Mouse (Mus musculus) neural tube, embryonic 11.5 days (tissue): ENCODE data around the gene Usp39. TPM values are rescaled to one million over a fixed set of nuclear protein-coding genes. Genes with fewer than 3 reads are reported as not detected.

ENCODE experiments used
- polyA plus RNA-seq: library from polyadenylated mRNA; unstranded; fragments of >200 nt; fragmentation: Nextera tagmentation; extraction: Ambion mirVana; gene quantifications from 2 replicates; pipeline ENCODE4 v1.2.1, GENCODE M21; 2014

Usp39 gene
- polyA plus RNA-seq, 1 experiment from 2014 or later, result 95.7 TPM

Other genes starting within 250 kb of the Usp39 start
- gene St3gal5, start 247.6 kb downstream of the Usp39 start, polyA plus RNA-seq, result 44.6 TPM in 2 replicates
- gene Atoh8, start 109.6 kb downstream of the Usp39 start, polyA plus RNA-seq, result 8.5 and 9.4 TPM in 2 replicates
- not detected in 2 replicates for gene Sftpb, start 40.6 kb downstream of the Usp39 start, polyA plus RNA-seq
- 17.4 TPM in 2 replicates for gene 0610030E20Rik, start 2.1 kb upstream of the Usp39 start, polyA plus RNA-seq
- 9.3 and 12.4 TPM in 2 replicates for gene Tmem150a, start 10.3 kb upstream of the Usp39 start, polyA plus RNA-seq
- 106 and 114 TPM in 2 replicates for gene Rnf181, start 21.8 kb upstream of the Usp39 start, polyA plus RNA-seq
- gene Vamp5, start 35.3 kb upstream of the Usp39 start, polyA plus RNA-seq, result 13.4 and 16.3 TPM in 2 replicates
- 38.5 and 45.2 TPM in 2 replicates for gene Vamp8, start 45.5 kb upstream of the Usp39 start, polyA plus RNA-seq
- gene Ggcx, start 69.1 kb upstream of the Usp39 start, polyA plus RNA-seq, result 11.2 and 14.7 TPM in 2 replicates
- gene Mat2a, start 94.4 kb upstream of the Usp39 start, polyA plus RNA-seq, result 449 TPM in 2 replicates
- not detected in 2 replicates for gene Sh2d6, start 176.5 kb upstream of the Usp39 start, polyA plus RNA-seq
- 10.1 and 10.2 TPM in 2 replicates for gene Capg, start 199.2 kb upstream of the Usp39 start, polyA plus RNA-seq